Mouse (Mus musculus) lung, embryonic 15.5 days (tissue): ENCODE measurements around the gene Nhej1. TPM values are rescaled to one million over a fixed set of nuclear protein-coding genes. Genes with fewer than 3 reads are reported as not detected.

Experiments used
- ATAC-seq: fragments of 200-750 bp; cut with Nextera tagmentation; 2 replicates; pipeline ENCODE4 v1.8.0; 2017; ENCODE audit warnings: moderate number of reproducible peaks, borderline replicate concordance; ENCODE audit not compliant: low FRiP score, low TSS enrichment; ENCODE audit errors: extremely low read depth
- H3K27ac ChIP-seq: fragments of 300-500 bp; sonication (generic); 2 replicates; pipeline ENCODE4 v1.5.1; 2015; ENCODE audit warnings: moderate library complexity, mild to moderate bottlenecking, inconsistent platforms
- H3K27me3 ChIP-seq: fragments of 300-500 bp; sonication (generic); 2 replicates; pipeline ENCODE4 v1.6.1; 2015; ENCODE audit warnings: inconsistent platforms
- H3K36me3 ChIP-seq: fragments of 300-500 bp; sonication (generic); 2 replicates; pipeline ENCODE4 v1.6.1; 2015; ENCODE audit warnings: inconsistent platforms
- H3K4me1 ChIP-seq: fragments of 300-500 bp; sonication (generic); 2 replicates; pipeline ENCODE4 v1.6.1; 2015; ENCODE audit warnings: inconsistent platforms
- H3K4me2 ChIP-seq: fragments of 300-500 bp; sonication (generic); 2 replicates; pipeline ENCODE4 v1.6.1; 2015; ENCODE audit warnings: inconsistent platforms, mild to moderate bottlenecking, moderate library complexity
- H3K4me3 ChIP-seq: fragments of 300-500 bp; sonication (generic); 2 replicates; pipeline ENCODE4 v1.5.1; 2015; ENCODE audit warnings: mild to moderate bottlenecking, inconsistent platforms
- H3K9ac ChIP-seq: fragments of 300-500 bp; sonication (generic); 2 replicates; pipeline ENCODE4 v1.6.1; 2015; ENCODE audit warnings: inconsistent platforms
- H3K9me3 ChIP-seq: fragments of 300-500 bp; sonication (generic); 2 replicates; pipeline ENCODE4 v1.6.1; 2016; ENCODE audit warnings: inconsistent platforms
- WGBS: fragments of 180-500 bp; shearing (Covaris S2); methylation state at CpG from one replicate; pipeline ENCODE4 v1.1.7; 2015; 5-methylcytosine and 5-hydroxymethylcytosine counted together
- polyA plus RNA-seq: library from polyadenylated mRNA; unstranded; fragments of >200 nt; fragmentation: Nextera tagmentation; extraction: Ambion mirVana; gene quantifications from 2 replicates; pipeline ENCODE4 v1.2.1, GENCODE M21; 2015

Gene Nhej1
- polyA plus RNA-seq, 1 experiment from 2014 or later = 10.4 TPM

GRCm38 (mm10) chr1:75010817-75011216, 114.2 kb downstream of the Nhej1 start:
- H3K4me2 ChIP-seq = no peak overlapping the region
- ATAC-seq = no peak
- no peaks in the 10 kb centered on the region for H3K27me3 ChIP-seq
- no peaks in the 10 kb centered on the region for H3K36me3 ChIP-seq
- H3K4me3 ChIP-seq = no peak overlapping the region
- H3K27ac ChIP-seq = no peak overlapping the region
- H3K9ac ChIP-seq = no peak overlapping the region
- no peaks in the 10 kb centered on the region for H3K9me3 ChIP-seq
- peaks cover 19% of the 10 kb centered on the region for H3K4me1 ChIP-seq

- ATAC-seq = no peak
- WGBS = 31% methylated on average over 2 of the region's 2 CpGs
- no peak overlapping the region for H3K4me2 ChIP-seq
Observed at GRCm38 (mm10) chr1:75010203-75010602, 114.8 kb downstream of the Nhej1 start.

GRCm38 (mm10) chr1:75006016-75006415, 119.0 kb downstream of the Nhej1 start:
- ATAC-seq = no peak
- WGBS = 24% methylated on average over 4 of the region's 4 CpGs
- no peak overlapping the region for H3K27ac ChIP-seq

More at GRCm38 (mm10) chr1:75010203-75010602, 114.8 kb downstream of the Nhej1 start:
- Histone ChIP-seq H3K27me3 (no peaks in the 10 kb centered on the region), H3K4me3 (no peak overlapping the region), H3K27ac (no peak overlapping the region), H3K9ac (no peak overlapping the region), H3K9me3 (no peaks in the 10 kb centered on the region), H3K4me1 (peaks cover 14% of the 10 kb centered on the region; the same call in 1 of the 2 replicates), H3K36me3 (no peaks in the 10 kb centered on the region)

GRCm38 (mm10) chr1:75001183-75001582, 123.8 kb downstream of the Nhej1 start:
- H3K27me3 ChIP-seq = no peaks in the 10 kb centered on the region
- no peak overlapping the region for H3K9ac ChIP-seq
- no peak overlapping the region for H3K27ac ChIP-seq
- ATAC-seq = no peak
- 21% methylated on average over 6 of the region's 6 CpGs for WGBS
- H3K4me2 ChIP-seq = no peak overlapping the region
- H3K36me3 ChIP-seq = no peaks in the 10 kb centered on the region
- H3K4me1 ChIP-seq = no peaks in the 10 kb centered on the region
- no peaks in the 10 kb centered on the region for H3K9me3 ChIP-seq
- H3K4me3 ChIP-seq = no peak overlapping the region

More at GRCm38 (mm10) chr1:75006016-75006415, 119.0 kb downstream of the Nhej1 start:
- Histone ChIP-seq H3K4me2 (no peak overlapping the region), H3K9ac (no peak overlapping the region), H3K4me3 (no peak overlapping the region), H3K27me3 (no peaks in the 10 kb centered on the region), H3K4me1 (no peaks in the 10 kb centered on the region), H3K36me3 (no peaks in the 10 kb centered on the region), H3K9me3 (no peaks in the 10 kb centered on the region)

GRCm38 (mm10) chr1:75000496-75000895, 124.5 kb downstream of the Nhej1 start:
- no peaks in the 10 kb centered on the region for H3K4me1 ChIP-seq
- WGBS = 0% methylated on average over 1 of the region's 1 CpGs
- no peak overlapping the region for H3K4me3 ChIP-seq
- no peak overlapping the region for H3K27ac ChIP-seq
- H3K9ac ChIP-seq = no peak overlapping the region
- no peaks in the 10 kb centered on the region for H3K36me3 ChIP-seq
- no peaks in the 10 kb centered on the region for H3K27me3 ChIP-seq
- ATAC-seq = no peak
- no peak overlapping the region for H3K4me2 ChIP-seq
- H3K9me3 ChIP-seq = no peaks in the 10 kb centered on the region

GRCm38 (mm10) chr1:74999173-74999572, 125.8 kb downstream of the Nhej1 start:
- no peaks in the 10 kb centered on the region for H3K9me3 ChIP-seq
- H3K9ac ChIP-seq = no peak overlapping the region
- no peaks in the 10 kb centered on the region for H3K4me1 ChIP-seq
- H3K4me2 ChIP-seq = no peak overlapping the region
- H3K27me3 ChIP-seq = no peaks in the 10 kb centered on the region
- no peaks in the 10 kb centered on the region for H3K36me3 ChIP-seq
- H3K4me3 ChIP-seq = no peak overlapping the region
- ATAC-seq = no peak
- WGBS = 50% methylated on average over 5 of the region's 5 CpGs
- H3K27ac ChIP-seq = no peak overlapping the region

GRCm38 (mm10) chr1:74997231-74997630, 127.8 kb downstream of the Nhej1 start:
- no peak overlapping the region for H3K27ac ChIP-seq
- H3K9ac ChIP-seq = no peak overlapping the region
- no peaks in the 10 kb centered on the region for H3K9me3 ChIP-seq
- no peak for ATAC-seq
- WGBS = 68% methylated on average over 2 of the region's 2 CpGs
- no peaks in the 10 kb centered on the region for H3K27me3 ChIP-seq
- H3K4me1 ChIP-seq = no peaks in the 10 kb centered on the region
- H3K4me2 ChIP-seq = no peak overlapping the region
- H3K36me3 ChIP-seq = no peaks in the 10 kb centered on the region
- H3K4me3 ChIP-seq = no peak overlapping the region

- Histone ChIP-seq H3K4me1 (0 out of 2 replicates have a peak, but pooled peaks cover 2% of the 10 kb centered on the region), H3K27ac (no peak overlapping the region), H3K9ac (no peak overlapping the region), H3K9me3 (no peaks in the 10 kb centered on the region), H3K4me3 (no peak overlapping the region), H3K36me3 (no peaks in the 10 kb centered on the region), H3K4me2 (no peak overlapping the region), H3K27me3 (no peaks in the 10 kb centered on the region)
- ATAC-seq = no peak
- WGBS = 60% methylated on average over 8 of the region's 8 CpGs
Observed at GRCm38 (mm10) chr1:74977001-74977400, 148.0 kb downstream of the Nhej1 start.

GRCm38 (mm10) chr1:74975936-74976335, 149.1 kb downstream of the Nhej1 start:
- Histone ChIP-seq H3K27ac (no peak overlapping the region), H3K27me3 (no peaks in the 10 kb centered on the region), H3K36me3 (no peaks in the 10 kb centered on the region), H3K4me3 (no peak overlapping the region), H3K4me2 (no peak overlapping the region), H3K4me1 (0 out of 2 replicates have a peak, but pooled peaks cover 2% of the 10 kb centered on the region), H3K9me3 (no peaks in the 10 kb centered on the region), H3K9ac (no peak overlapping the region)
- 85% methylated on average over 1 of the region's 1 CpGs for WGBS
- ATAC-seq = no peak

GRCm38 (mm10) chr1:74973590-74973989, 151.4 kb downstream of the Nhej1 start:
- Histone ChIP-seq H3K9me3 (no peaks in the 10 kb centered on the region), H3K36me3 (no peaks in the 10 kb centered on the region), H3K27ac (no peak overlapping the region), H3K27me3 (no peaks in the 10 kb centered on the region), H3K4me3 (no peak overlapping the region), H3K9ac (no peak overlapping the region), H3K4me1 (0 out of 2 replicates have a peak, but pooled peaks cover 1% of the 10 kb centered on the region), H3K4me2 (no peak overlapping the region)
- no peak for ATAC-seq
- WGBS = 85% methylated on average over 6 of the region's 6 CpGs

- Histone ChIP-seq H3K27me3 (no peaks in the 10 kb centered on the region), H3K4me3 (no peak overlapping the region), H3K4me2 (no peak overlapping the region), H3K9me3 (no peaks in the 10 kb centered on the region), H3K4me1 (no peaks in the 10 kb centered on the region), H3K9ac (no peak overlapping the region), H3K27ac (no peak overlapping the region), H3K36me3 (no peaks in the 10 kb centered on the region)
- ATAC-seq = peak; percentile 27; the same call in 1 of the 2 replicates
- WGBS = 39% methylated on average over 4 of the region's 4 CpGs
Observed at GRCm38 (mm10) chr1:74971353-74972050, 153.5 kb downstream of the Nhej1 start.

- ATAC-seq = no peak
- H3K4me2 ChIP-seq = no peak overlapping the region
- no peak overlapping the region for H3K9ac ChIP-seq
- H3K27me3 ChIP-seq = peaks cover 3% of the 10 kb centered on the region; the same call in 1 of the 2 replicates
- H3K27ac ChIP-seq = no peak overlapping the region
- no peak overlapping the region for H3K4me3 ChIP-seq
- WGBS = 24% methylated on average over 8 of the region's 8 CpGs
- peaks cover 6% of the 10 kb centered on the region; the same call in 1 of the 2 replicates for H3K4me1 ChIP-seq
- no peaks in the 10 kb centered on the region for H3K9me3 ChIP-seq
- no peaks in the 10 kb centered on the region for H3K36me3 ChIP-seq
Observed at GRCm38 (mm10) chr1:74967962-74968580, 156.9 kb downstream of the Nhej1 start.
